Mouse (Mus musculus): ENCODE measurements at regions not wholly inside any gene's neighbourhood (a gene's known extent, or its start where the extent isn't known, plus 50 kb on each side); places are given as distances from the start of the nearest gene placed in this dataset.

DNA sequence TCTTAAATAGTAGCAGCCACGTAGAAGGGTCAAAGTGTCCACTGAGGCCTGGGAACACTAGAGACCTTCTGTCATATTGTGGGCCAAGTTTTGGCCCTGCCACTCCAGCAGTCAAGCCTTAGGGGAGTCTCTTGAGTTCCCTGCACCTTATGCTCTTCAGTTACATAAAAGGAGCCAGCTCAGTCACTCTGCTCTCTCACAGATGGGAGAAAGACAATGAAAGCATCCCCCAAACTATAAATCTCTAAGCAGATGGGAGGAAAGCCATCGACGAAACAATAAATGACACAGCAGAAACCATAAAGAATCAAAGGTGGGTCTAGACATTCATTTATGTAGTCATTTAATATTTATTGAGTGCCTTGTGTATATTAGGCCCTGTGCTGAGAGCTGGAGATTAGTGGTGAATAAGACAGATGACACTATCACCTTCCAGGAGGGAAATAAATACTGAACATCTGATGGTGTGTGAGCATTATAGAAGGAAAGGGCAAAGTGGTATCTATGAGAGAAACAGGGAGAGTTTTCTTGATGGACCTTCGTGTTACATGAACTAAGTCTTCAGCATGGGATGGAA is 137.5 kb upstream of the Synpr start:
- DNase-seq, result no peak

DNA sequence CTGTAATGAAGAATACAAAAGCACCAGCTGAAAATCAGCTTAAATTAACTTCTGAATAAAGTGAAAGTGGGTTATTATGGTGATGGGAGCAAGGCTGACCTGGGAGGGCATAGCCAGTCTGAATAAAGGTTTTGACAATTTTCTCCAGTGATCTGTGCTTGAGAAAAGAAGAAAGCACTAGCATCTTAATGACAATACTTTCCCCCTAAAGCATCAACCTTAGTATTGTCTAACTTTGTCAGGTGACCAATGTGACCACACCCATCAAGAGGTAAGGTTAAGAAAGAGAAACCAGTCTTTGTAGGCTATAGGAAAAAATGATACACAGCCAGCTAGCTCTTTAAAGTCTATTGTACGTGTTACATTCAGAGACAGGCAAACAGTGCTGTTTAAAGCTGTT is 135.0 kb upstream of the Synpr start:
- DNase-seq, result no peak

DNA sequence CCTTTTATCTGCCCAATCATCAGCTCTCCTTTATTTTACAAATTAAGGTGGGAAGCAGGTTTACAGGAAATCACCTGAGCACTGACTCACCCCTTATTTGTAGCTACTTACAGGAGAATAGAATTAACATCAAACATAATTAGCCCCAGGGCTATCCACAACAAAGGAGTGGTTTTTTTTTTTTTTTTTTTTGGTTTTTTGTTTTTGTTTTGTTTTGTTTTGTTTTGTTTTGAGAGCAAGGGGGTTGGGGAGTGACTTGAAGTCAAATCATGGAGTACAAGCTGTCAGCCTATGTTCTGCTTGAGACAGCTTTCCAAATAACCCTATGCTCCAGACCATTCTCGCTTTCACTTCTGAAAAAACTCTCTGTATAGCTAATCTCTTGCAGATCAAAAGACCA is 132.9 kb upstream of the Synpr start:
- DNase-seq, result no peak

DNA sequence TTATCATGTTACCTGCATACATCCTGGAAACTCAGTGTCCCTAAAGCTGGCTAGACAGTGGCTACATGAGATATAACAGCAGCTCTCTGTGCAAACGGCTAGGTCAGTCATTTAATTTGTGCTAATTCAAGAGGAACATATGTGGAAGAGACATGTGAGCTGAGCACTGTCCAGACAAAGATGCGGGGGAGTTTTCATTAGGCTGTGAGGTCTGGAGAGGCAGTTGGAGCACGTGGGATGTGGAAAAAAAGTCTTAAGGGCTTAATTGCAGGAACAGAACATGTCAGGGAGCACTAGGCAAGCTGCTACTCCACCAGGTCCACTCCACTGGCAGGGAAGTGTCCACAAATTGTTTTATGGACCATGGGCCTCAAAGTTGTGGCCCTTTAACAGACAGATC is 108.4 kb upstream of the Synpr start:
- no peak for DNase-seq

- no peak for DNase-seq
These were observed 106.7 kb upstream of the Synpr start for GRCm38 (mm10) chr14:13177906-13178305.

DNA sequence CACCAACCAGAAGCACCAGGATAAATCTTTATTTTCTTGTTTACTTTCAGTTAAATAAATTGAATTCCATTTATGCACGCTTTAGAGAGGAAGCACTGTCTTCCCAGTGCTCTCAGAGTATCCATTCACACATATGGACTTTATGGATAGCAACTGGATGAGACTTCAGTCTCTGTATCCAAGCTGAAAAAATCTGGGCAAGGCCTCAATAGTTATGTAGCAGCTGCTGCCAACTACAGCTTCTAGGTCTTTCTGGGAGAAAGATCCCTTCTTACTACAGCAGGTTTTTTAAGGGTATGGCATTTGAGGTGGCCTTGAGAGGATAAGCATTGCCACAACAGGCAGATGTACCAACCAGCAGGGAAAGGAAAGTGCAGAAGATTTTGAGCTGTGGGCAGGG is 93.8 kb upstream of the Synpr start:
- DNase-seq, result no peak

DNA sequence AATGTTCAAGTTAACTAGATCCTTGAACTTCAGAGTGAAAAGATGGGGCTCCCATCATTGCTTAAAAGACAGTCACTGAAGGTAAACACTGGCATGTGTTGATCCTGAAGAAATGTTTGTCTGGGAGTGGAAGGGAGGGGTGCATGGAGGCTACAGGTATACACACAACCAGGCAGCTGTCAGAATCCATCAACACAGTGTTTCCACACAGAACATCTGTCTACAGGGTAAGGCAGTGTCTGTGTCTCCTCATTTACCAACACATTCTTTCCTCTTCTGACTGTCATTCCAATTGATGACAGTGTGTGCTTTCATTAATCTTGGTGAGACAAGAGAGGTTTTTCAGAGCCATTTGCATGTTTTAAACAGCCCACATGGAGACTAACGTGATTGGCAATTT is 91.8 kb upstream of the Synpr start:
- no peak for DNase-seq

GRCm38 (mm10) chr14:13197330-13197892 is 87.2 kb upstream of the Synpr start:
- DNase-seq, result no peak

DNA sequence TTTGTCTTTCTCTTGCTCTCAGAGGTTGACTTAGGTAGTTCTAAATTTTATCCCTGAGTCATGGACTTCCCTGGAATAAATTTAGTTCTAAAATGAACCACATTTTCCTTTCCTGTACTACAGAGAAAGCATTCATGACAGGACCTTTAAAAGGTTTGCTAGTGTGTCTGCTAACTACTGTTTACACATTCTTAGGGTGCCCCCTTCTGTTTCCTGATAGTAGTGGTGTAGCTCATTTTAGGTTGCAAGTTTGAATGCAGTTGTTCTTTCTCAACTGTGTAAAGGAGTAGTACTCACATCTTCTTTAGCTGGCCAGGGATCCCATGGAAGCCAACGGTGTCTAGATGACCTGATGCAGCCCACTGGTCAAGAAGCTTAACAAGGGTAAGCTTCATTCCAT is 86.1 kb upstream of the Synpr start:
- peak in 1 of 2 experiments; percentile 20 for DNase-seq

DNA sequence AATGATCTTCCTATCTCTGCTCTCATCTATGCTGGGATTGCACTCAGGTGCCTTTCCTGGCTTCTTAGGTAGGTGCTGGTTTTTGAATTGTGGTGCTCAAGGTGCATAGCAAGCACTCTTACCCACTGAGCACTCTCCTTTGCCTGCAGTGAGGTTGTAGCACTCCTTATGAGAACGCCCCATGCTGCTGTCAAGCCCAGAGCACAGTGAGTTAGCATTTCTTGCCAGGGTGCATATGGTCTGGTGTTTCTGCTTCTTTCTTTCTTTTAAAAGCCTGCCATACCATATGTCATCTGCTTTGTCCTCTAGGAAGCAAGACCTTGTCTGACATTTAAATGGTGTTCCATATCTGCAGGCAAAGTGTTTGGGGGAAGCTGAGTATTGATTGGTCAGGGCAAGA is 71.9 kb upstream of the Synpr start:
- DNase-seq, result no peak

Data from adrenal gland, postnatal 36 days (tissue).